Mouse (Mus musculus): Measurements from ENCODE around the gene Tmem101. TPM values are rescaled to one million over a fixed set of nuclear protein-coding genes. Genes with fewer than 3 reads are reported as not detected.
A peak's percentile ranks its signal among the peaks of the same experiment; 100 is the strongest.

Gene Tmem101
- total and polyA plus RNA-seq, 3 experiments: 35.4 to 63.1 (median 38.5) TPM

GRCm38 (mm10) chr11:102179836-102180235, 23.6 kb upstream of the Tmem101 start:
- Histone ChIP-seq H3K9me3 (replicated peaks; ENCODE audit: low read length) (no peaks in the 10 kb centered on the region), H3K4me3 (replicated peaks in 1 of 3; ENCODE audit: low read depth in 2 of 3, low read length in 2 of 3, poor library complexity in 1 of 3) (no peak overlapping the region), H3K27ac (ENCODE audit: insufficient read depth, low read depth) (no peak overlapping the region), H3K79me2 (replicated peaks; ENCODE audit: control insufficient read depth, extremely low read depth, insufficient read depth, poor library complexity, severe bottlenecking) (peaks cover 80% of the 10 kb centered on the region), H3K9ac (ENCODE audit: insufficient read depth, low read depth) (no peak overlapping the region), H3K4me2 (ENCODE audit: insufficient read depth, low read depth, poor library complexity, severe bottlenecking) (no peak overlapping the region), H3K27me3 (replicated peaks) (no peaks in the 10 kb centered on the region), H3K36me3 (replicated peaks in 1 of 2; ENCODE audit: control insufficient read depth in 1 of 2, insufficient read depth in 1 of 2, low read length in 1 of 2) (peaks cover 53 to 79% of the 10 kb centered on the region in 2 experiments), H3K4me1 (ENCODE audit: control insufficient read depth in 1 of 2, insufficient read depth in 2 of 2) (peaks cover 6 to 42% of the 10 kb centered on the region in 2 experiments)
- dilution Hi-C loops (cut with MboI; ENCODE audit: extremely low pct_ligation_motif_present, extremely low pct_unique_long_range_greater_than_20kb, low sequenced_read_pairs) (no loop called here), in situ Hi-C loops (cut with MboI; ENCODE audit: low pct_ligation_motif_present, low pct_unique_long_range_greater_than_20kb, low sequenced_read_pairs) (no loop called here)
- no peak for DNase-seq (ENCODE audit: extremely low read depth)
- TF ChIP-seq ELF1 (IDR thresholded peaks at IDR 0.05; ENCODE audit: low read depth, low read length) (no peak), IRF4 (IDR thresholded peaks at IDR 0.05; ENCODE audit: low read depth, low read length) (no peak), JUND (conservative IDR thresholded peaks at IDR 0.05; ENCODE audit: low read depth, low read length) (no peak), MAFK (IDR thresholded peaks at IDR 0.05; ENCODE audit: insufficient replicate concordance, low read length) (no peak), E2F4 (IDR thresholded peaks at IDR 0.05; ENCODE audit: insufficient replicate concordance, low read depth, low read length) (no peak), MAZ (IDR thresholded peaks at IDR 0.05; ENCODE audit: low read depth, low read length) (no peak), MAX (IDR thresholded peaks at IDR 0.05; ENCODE audit: low read length) (no peak), CHD2 (IDR thresholded peaks at IDR 0.05; ENCODE audit: low read length) (no peak), JUN (IDR thresholded peaks at IDR 0.05; ENCODE audit: insufficient read depth, low read depth, low read length) (no peak)

GRCm38 (mm10) chr11:102168689-102169088, 12.5 kb upstream of the Tmem101 start:
- H3K27me3 ChIP-seq (replicated peaks): no peaks in the 10 kb centered on the region
- peaks cover 4 to 21% of the 10 kb centered on the region in 2 experiments; a peak in 3 of 4 replicates for H3K4me1 ChIP-seq (ENCODE audit: control insufficient read depth in 1 of 2, insufficient read depth in 2 of 2)
- no peak overlapping the region for H3K4me2 ChIP-seq (ENCODE audit: insufficient read depth, low read depth, poor library complexity, severe bottlenecking)
- no peak overlapping the region for H3K4me3 ChIP-seq (replicated peaks in 1 of 3; ENCODE audit: low read depth in 2 of 3, low read length in 2 of 3, poor library complexity in 1 of 3)
- dilution Hi-C loops (cut with MboI; ENCODE audit: extremely low pct_ligation_motif_present, extremely low pct_unique_long_range_greater_than_20kb, low sequenced_read_pairs) (no loop called here), in situ Hi-C loops (cut with MboI; ENCODE audit: low pct_ligation_motif_present, low pct_unique_long_range_greater_than_20kb, low sequenced_read_pairs) (no loop called here)
- no peak for DNase-seq (ENCODE audit: extremely low read depth)
- H3K9ac ChIP-seq (ENCODE audit: insufficient read depth, low read depth): no peak overlapping the region
- peaks cover 72% of the 10 kb centered on the region for H3K79me2 ChIP-seq (replicated peaks; ENCODE audit: control insufficient read depth, extremely low read depth, insufficient read depth, poor library complexity, severe bottlenecking)
- no peaks in the 10 kb centered on the region for H3K9me3 ChIP-seq (replicated peaks; ENCODE audit: low read length)
- peaks cover 71 to 95% of the 10 kb centered on the region in 2 experiments for H3K36me3 ChIP-seq (replicated peaks in 1 of 2; ENCODE audit: control insufficient read depth in 1 of 2, insufficient read depth in 1 of 2, low read length in 1 of 2)
- TF ChIP-seq ZMIZ1 (IDR thresholded peaks at IDR 0.05; ENCODE audit: low read depth, low read length): no peak
- 0 out of 2 replicates have a peak, but pooled peaks have one; percentile 25 for TF ChIP-seq POLR2AphosphoS2 (IDR thresholded peaks at IDR 0.05; ENCODE audit: low read depth, low read length)
- no peak overlapping the region for H3K27ac ChIP-seq (ENCODE audit: insufficient read depth, low read depth)

GRCm38 (mm10) chr11:102167539-102167938, 11.3 kb upstream of the Tmem101 start:
- Histone ChIP-seq H3K9ac (ENCODE audit: insufficient read depth, low read depth) (no peak overlapping the region), H3K27ac (ENCODE audit: insufficient read depth, low read depth) (no peak overlapping the region), H3K9me3 (replicated peaks; ENCODE audit: low read length) (no peaks in the 10 kb centered on the region), H3K79me2 (replicated peaks; ENCODE audit: control insufficient read depth, extremely low read depth, insufficient read depth, poor library complexity, severe bottlenecking) (peaks cover 61% of the 10 kb centered on the region), H3K4me1 (ENCODE audit: control insufficient read depth in 1 of 2, insufficient read depth in 2 of 2) (peaks cover 4 to 14% of the 10 kb centered on the region in 2 experiments; a peak in 3 of 4 replicates), H3K4me3 (replicated peaks in 1 of 3; ENCODE audit: low read depth in 2 of 3, low read length in 2 of 3, poor library complexity in 1 of 3) (no peak overlapping the region), H3K4me2 (ENCODE audit: insufficient read depth, low read depth, poor library complexity, severe bottlenecking) (no peak overlapping the region), H3K36me3 (replicated peaks in 1 of 2; ENCODE audit: control insufficient read depth in 1 of 2, insufficient read depth in 1 of 2, low read length in 1 of 2) (peaks cover 76 to 96% of the 10 kb centered on the region in 2 experiments), H3K27me3 (replicated peaks) (no peaks in the 10 kb centered on the region)
- no peak for DNase-seq (ENCODE audit: extremely low read depth)
- dilution Hi-C loops (cut with MboI; ENCODE audit: extremely low pct_ligation_motif_present, extremely low pct_unique_long_range_greater_than_20kb, low sequenced_read_pairs) (no loop called here), in situ Hi-C loops (cut with MboI; ENCODE audit: low pct_ligation_motif_present, low pct_unique_long_range_greater_than_20kb, low sequenced_read_pairs) (no loop called here)
- TF ChIP-seq GABPA (IDR thresholded peaks at IDR 0.05; ENCODE audit: insufficient replicate concordance, low read depth, low read length) (no peak), IRF4 (IDR thresholded peaks at IDR 0.05; ENCODE audit: low read depth, low read length) (no peak), SIN3A (IDR thresholded peaks at IDR 0.05; ENCODE audit: low read length) (no peak), RCOR1 (conservative IDR thresholded peaks at IDR 0.05; ENCODE audit: low read depth, low read length) (no peak)
